Mouse (Mus musculus): ENCODE results near the gene Calhm6. TPM values are rescaled to one million over a fixed set of nuclear protein-coding genes. Genes with fewer than 3 reads are reported as not detected.

The Calhm6 gene
- total RNA-seq, 2 experiments from 2014 or later = 0.45 TPM; not detected in 1

GRCm38 (mm10) chr10:34096418-34096883 is 31.3 kb downstream of the Calhm6 start, which contains the start of gene Calhm5:
Calhm5 (minus strand) TSS chr10:34096519.
- DNase-seq = peak; percentile 26

DNA sequence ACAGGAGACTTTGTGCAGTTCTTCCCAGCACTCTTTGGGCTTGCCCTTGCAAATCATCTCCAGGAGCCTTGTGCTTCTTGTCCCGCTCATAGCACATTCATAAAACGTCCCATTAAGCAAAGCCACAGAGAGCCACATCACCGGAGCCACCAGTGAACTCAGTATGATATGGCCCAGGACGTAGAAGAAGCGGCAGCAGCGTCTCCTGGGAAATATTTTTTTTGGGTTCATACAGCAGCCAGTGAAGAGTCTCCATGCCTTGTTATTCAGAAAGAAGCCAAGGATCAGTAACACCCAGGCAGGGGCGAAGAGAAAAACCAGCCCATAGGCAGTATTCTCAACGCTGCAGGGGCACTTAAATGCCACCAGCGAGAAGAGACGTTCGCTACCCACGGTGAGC is 31.8 kb downstream of the Calhm6 start:
- no peak for DNase-seq

GRCm38 (mm10) chr10:34095147-34095546 is 32.6 kb downstream of the Calhm6 start:
- no peak for DNase-seq

- no peak for DNase-seq
Observed at GRCm38 (mm10) chr10:34091888-34092287, 35.9 kb downstream of the Calhm6 start.

DNA sequence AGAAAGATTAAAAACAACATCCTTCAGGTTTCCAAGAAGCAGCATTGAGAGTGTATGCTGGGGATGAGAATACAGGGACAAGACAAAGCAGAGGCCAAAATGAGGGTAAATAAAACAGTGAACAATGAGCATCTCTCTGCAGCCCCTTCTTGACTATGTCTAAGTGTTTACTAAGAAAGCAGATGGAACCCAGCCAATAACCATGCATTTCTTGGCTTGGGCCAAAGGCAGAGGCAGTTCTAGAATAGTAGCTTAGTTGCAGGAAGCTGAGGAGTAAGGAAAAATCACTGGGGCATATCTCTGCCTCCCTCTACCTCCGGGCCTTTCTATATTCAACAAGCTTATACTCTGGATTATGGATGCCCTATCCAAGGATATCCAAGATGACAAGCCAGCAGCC is 37.3 kb downstream of the Calhm6 start:
- DNase-seq = no peak

GRCm38 (mm10) chr10:34089517-34089916 is 38.3 kb downstream of the Calhm6 start:
- no peak for DNase-seq

GRCm38 (mm10) chr10:34088515-34088914 is 39.3 kb downstream of the Calhm6 start:
- DNase-seq = no peak

DNA sequence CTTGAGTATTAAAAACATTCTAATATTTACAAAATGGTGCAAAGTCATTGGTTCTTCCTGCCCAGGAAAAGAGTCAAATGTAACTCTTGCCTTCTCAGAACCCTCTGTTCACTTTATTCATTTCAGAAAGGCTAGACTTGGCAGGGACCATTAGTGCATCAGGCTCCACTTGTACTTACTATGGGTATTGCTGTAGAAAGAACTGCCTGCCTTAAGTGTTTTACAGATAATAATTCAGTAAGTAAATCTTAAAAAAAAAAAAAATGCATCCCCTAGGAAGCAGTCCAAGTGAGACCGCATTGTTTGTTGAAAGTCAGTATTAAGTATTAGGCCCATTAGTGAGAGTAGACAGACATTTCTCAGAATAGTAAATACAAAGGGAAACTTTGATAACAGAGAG is 41.3 kb downstream of the Calhm6 start:
- no peak for DNase-seq

Other genes starting within 250 kb of the Calhm6 start
- gene Rsph4a, start 222.9 kb downstream of the Calhm6 start, total RNA-seq (2021) = not detected
- gene Zup1, start 176.7 kb downstream of the Calhm6 start, total RNA-seq (2021) = 1 to 10 TPM; 5.0 to 9.6 TPM
- gene Rwdd1, start 108.4 kb downstream of the Calhm6 start, total RNA-seq (2021) = 100 to 1,000 TPM in 1 of 2 experiments, 10 to 100 TPM in 1; 92.7 to 124 TPM
- gene Trappc3l, start 90.4 kb downstream of the Calhm6 start, total RNA-seq (2021) = not detected
- gene Calhm4, start 83.7 kb downstream of the Calhm6 start, total RNA-seq (2021) = not detected
- gene Calhm5, start 31.5 kb downstream of the Calhm6 start, total RNA-seq (2021) = 1 to 10 TPM in 1 of 2 experiments, under 1 TPM in 1; 0.88 to 1.1 TPM
- gene Dse, start 79.7 kb upstream of the Calhm6 start, total RNA-seq (2021) = 10 to 100 TPM; 12.6 to 16.7 TPM
- gene Tspyl1, start 154.2 kb upstream of the Calhm6 start, total RNA-seq (2021) = 10 to 100 TPM; 42.4 to 46.2 TPM
- 1 to 10 TPM; 2.3 to 2.5 TPM for gene Tspyl4, start 169.5 kb upstream of the Calhm6 start, total RNA-seq (2021)

All from gastrocnemius, postnatal 10 days (tissue).